Mouse (Mus musculus): ENCODE data around the gene Eml4.

DNA sequence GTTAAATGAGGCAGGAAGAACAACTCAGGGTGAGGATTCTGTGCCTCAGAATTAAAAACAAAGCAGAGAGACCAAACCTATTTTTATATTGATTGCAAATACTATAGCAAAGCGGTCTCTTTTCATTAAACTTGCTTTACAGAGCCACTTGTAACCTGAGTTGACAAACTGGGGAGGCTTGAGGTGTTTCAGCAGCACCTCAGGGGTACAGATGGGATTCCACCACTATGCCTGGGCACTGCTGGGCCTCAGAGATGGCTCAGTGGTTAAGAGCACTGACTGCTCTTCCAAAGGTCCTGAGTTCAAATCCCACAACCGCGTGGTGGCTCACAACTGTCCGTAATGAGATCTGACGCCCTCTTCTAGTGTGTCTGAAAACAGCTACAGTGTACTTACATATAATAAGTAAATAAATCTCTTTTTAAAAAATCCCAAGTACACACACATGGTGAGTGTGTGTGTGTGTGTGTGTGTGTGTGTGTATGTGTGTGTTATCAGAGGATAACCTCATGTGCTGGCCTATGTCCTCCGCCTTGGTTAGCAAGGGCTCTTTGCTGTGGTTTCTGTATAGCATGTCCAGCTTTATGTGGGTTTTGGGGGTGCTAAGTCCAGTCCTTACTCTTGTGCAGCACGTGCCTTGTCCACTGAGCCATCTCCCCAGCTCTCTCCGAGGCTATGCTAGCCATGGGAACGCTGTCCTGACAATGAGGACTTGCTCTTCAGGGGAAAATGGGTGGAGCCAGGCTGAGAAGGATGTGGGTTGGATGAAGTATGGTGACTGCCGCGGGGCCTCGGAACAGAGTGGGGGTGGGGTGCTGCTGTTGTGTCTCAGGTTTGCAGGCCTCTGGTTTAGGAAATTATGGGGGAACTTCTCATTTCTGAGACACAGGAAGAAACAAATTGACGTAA lies 176.1 kb downstream of the Eml4 start:
- TF ChIP-seq CTCF (IDR thresholded peaks at IDR 0.05; ENCODE audit: control insufficient read depth, insufficient read depth, insufficient read length) (no peak), MYOG (IDR thresholded peaks at IDR 0.05; ENCODE audit: control insufficient read depth, extremely low read depth, insufficient read length) (no peak), MAX (IDR thresholded peaks at IDR 0.05) (no peak), USF1 (IDR thresholded peaks at IDR 0.05; ENCODE audit: low read depth) (no peak), MYOD1 (IDR thresholded peaks at IDR 0.05; ENCODE audit: control insufficient read depth, insufficient read length, low read depth) (no peak)

Measured in C2C12 (cell line).